Mouse (Mus musculus): ENCODE measurements at regions not wholly inside any gene's neighbourhood (a gene's known extent, or its start where the extent isn't known, plus 50 kb on each side); places are given as distances from the start of the nearest gene placed in this dataset.

DNA sequence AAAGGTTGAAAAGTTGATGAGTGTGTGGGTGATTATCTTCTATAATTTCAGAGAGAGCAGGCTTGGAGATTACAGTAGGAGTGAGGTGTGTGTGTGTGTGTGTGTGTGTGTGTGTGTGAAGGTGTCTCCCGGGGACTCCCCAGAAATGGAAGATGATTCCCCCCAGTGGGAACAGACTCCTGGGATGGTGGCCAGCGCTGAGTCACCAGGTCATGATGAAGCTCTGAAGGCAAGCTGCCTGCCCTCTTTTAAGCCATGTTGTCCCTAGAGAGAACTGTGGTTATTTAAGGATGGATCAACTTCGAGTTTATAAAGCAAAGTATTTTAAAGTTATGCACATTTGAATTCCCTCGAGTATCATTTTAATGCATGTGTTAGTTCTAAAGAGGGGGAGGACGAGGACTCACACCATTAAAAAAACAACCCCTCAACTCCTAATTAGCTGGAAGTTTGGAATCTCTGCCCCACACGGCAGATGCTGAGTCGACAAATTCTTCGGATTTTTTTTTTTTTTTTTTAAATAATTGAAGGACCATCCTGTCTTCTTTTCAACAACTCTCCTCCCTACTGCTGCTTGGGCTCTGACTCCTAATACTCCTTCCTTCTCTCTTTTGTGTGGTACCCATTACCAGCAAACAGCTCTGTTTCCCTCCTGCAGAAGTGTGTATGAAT lies 186.6 kb downstream of the Ly86 start:
- DNase-seq: no peak

GRCm38 (mm10) chr13:37532596-37533170 lies 187.7 kb downstream of the Ly86 start:
- no peak for DNase-seq

GRCm38 (mm10) chr13:37533851-37534250 lies 188.8 kb downstream of the Ly86 start:
- DNase-seq: no peak

GRCm38 (mm10) chr13:37537330-37537729 lies 192.3 kb downstream of the Ly86 start:
- no peak for DNase-seq

DNA sequence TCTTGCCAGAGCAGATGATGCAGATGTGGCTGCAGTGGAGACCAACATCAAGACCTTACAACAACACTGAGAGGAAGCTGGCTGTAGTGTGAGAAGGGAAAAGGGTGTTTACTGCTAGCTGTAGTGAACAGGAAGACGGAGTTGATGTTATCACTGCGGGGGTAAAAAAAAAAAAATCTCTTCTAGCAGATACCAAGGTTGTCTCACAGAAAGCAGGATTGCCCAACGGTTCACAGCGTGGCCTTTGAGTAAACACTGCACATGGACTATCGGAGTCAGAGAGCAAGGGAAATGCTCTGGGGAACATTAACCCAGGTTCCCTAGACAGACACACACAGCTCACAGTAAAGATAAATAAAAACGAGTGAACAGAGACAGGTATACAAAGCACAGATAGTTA lies 192.8 kb downstream of the Ly86 start:
- DNase-seq: peak in 1 of 2 experiments; percentile 40

GRCm38 (mm10) chr13:37540980-37541531 lies 196.0 kb downstream of the Ly86 start:
- no peak for DNase-seq

DNA sequence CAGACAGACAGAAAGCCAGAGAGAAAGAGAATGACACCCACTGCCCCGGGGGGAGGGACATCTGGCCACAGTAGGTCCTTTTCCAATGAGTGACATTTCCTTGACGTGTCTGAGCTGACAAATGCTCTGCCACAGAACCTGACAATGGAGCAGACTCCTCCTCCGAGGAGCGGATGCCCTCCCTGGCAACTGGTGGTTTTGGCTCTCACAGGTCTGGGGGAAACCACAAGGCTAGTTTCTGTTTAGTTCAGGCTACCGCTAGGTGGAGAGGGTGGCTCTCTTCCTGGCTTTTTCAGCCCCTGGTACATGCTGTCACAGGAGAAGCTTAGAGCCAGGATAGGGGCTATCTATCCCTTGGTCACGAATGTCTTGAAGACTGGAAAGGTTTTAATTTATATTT lies 196.7 kb downstream of the Ly86 start:
- peak; percentile 76 to 84 for DNase-seq

DNA sequence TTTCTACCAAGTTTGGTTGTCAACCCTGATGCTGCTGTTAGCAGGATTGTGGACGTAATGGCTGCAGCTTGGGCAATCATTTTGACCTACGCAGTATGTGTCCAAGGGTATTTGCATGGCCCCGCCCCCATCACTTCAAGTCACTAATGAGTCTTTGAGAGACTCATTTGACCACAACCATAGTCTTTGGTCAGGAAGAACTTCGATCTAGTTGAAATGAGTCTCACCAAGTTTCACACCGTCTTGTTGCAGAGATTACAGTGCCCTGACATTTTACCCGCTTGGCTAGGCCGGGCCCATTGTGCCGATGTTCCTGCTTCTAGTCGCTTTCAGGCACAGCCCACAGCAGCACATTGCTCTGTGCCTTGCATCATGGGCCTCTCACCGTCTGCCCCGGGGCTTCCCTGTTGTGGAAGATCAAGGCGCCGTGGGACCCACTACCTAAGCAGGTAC lies 197.8 kb downstream of the Ly86 start:
- peak; percentile 43 to 45 for DNase-seq

DNA sequence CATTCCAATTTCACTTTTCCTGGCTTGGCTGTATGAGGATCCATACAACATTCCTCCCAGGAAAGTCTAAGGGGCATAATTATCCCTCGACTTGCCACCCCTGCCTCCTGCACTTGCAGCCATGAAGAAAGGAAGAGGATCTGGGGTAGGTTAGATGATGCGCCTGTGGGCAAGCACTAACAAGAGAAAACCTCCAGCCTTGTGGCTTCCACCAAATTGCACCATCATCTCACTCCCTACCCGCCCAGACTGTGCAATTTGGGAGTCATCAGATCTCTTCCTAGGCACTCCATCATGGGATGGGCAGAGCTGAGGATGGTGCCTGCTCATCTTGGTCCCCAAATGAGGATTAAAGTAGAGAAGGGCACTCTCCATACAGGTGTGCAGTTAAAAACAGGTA lies 198.8 kb downstream of the Ly86 start:
- no peak for DNase-seq

DNA sequence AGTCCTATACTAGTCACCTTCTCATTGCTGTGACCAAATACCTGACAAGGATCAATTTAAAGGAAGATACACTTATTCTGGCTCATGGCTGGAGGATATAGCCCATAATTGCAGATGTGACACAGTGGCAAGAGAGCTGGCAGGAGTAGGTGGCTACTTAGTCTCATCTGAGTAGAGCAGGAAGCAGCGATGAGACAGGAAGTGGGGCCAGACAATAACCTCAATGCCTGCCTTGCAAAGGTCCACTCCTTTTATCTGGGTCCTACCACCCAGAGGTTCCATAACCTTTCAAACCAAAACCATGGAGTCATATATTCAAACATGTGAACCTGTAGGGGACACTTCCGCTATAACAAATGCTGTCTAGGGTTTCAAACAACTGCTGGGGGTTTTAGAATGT lies 199.7 kb downstream of the Ly86 start:
- no peak for DNase-seq

DNA sequence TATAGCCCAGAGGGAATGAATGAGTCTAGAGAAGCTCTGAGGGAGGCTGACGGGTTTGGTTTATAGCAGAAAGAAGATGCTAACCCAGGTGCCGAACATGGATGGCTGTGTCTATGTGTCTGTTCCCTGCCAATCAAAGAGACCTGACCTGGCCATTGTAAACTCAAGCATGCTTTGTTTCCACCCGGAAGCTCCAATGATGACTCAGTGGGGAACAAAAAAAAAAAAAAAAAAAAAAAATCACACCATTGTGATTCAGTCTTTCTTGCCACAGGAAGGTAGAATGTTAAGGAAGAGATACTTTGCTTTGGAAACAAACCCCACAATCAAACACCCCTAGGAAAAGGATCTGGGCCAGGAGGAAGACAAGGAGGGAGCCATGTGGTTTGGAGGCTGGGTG lies 201.5 kb downstream of the Ly86 start:
- DNase-seq: no peak

GRCm38 (mm10) chr13:37550584-37550983 lies 205.6 kb downstream of the Ly86 start:
- DNase-seq: no peak

- DNase-seq: no peak
These were observed 208.4 kb downstream of the Ly86 start for GRCm38 (mm10) chr13:37553392-37553791.

- DNase-seq: no peak
These were observed 212.2 kb downstream of the Ly86 start for GRCm38 (mm10) chr13:37557183-37557582.

- DNase-seq: no peak
These were observed 212.8 kb downstream of the Ly86 start for GRCm38 (mm10) chr13:37557766-37558165.

GRCm38 (mm10) chr13:37559056-37559455 lies 214.0 kb downstream of the Ly86 start:
- DNase-seq: no peak

- DNase-seq: no peak
These were observed 214.8 kb downstream of the Ly86 start for GRCm38 (mm10) chr13:37559706-37560313.

DNA sequence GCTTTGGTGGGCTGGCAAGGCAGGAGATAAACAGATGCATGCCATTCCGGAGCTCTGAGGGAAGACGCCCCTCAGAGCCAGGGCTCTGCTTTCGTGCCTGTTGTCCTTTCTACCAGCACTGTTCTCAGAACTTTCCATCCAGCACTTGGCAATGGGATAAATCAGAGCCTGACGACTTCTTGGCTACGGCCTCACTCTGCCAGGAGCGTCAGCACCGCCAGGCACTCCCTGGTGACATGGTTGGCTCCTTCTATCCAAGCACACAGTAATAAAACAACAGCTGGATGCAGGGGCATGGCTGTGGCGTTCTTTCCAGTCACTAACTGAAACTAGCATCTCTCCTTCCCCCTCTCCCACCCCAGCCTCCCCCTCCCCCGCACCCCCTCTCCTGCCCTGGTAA lies 215.4 kb downstream of the Ly86 start:
- no peak for DNase-seq

GRCm38 (mm10) chr13:37560800-37561199 lies 215.8 kb downstream of the Ly86 start:
- no peak for DNase-seq

DNA sequence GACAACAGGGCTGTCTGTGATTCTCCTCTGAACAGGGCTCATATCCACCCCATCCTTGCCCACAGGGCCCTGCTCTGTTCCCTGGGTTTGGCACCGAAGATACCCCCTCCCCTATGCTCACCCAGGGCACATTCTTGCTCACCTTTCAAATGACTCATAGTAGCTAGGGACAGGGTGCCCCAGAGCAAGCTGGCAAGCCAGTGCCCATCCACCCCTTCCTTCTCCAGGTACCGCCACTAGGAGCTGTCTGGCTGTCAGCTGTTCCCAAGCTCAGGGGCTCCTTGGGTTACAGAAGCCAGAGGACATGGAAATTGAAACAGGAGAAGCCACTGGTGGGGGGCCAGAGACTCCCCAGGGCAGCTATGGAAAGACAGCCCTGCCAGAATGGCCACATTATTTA lies 216.4 kb downstream of the Ly86 start:
- DNase-seq: no peak

DNA sequence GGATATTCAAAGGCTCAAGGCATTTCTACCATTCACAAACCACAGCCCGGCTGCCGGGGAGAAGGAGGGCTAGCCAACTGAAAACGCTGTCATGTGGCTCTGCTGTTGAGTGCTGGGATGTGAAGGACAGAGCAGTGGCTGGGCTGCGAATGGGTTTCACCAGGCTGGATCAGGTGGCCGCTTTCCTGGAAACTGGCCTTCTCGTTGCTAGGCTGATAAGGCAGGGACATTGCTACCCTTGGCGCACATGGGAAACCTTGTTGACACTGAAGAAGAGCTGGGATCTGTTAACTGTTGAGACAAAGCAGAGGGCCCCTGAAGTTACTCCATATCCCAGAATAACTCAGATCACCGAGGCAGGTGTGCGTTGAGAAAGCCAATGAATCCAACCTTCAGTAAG lies 216.1 kb upstream of the Rreb1 start:
- no peak for DNase-seq

- peak; percentile 82 to 91 for DNase-seq
These were observed 215.5 kb upstream of the Rreb1 start for GRCm38 (mm10) chr13:37562652-37563051.

GRCm38 (mm10) chr13:37569051-37569450 lies 209.1 kb upstream of the Rreb1 start:
- no peak for DNase-seq

GRCm38 (mm10) chr13:37569486-37569885 lies 208.7 kb upstream of the Rreb1 start:
- no peak for DNase-seq

All from lung, adult 18-20 months (tissue).